Comparison of ENCODE assay signal across 5 mouse cellular contexts in genomic region chr6:58544971-58545370, GRCm38 (mm10). TPM values are rescaled to one million over a fixed set of nuclear protein-coding genes. Genes with fewer than 3 reads are reported as not detected.
A peak's percentile ranks its signal among the peaks of the same experiment; 100 is the strongest.
DNase-seq lines count a peak whose midpoint lies in the region; ATAC-seq lines count a peak whose summit lies in the region.
"Not testable (repeated sequence)": the region's sequence is repeated elsewhere in the genome, so short reads cannot be mapped to it uniquely, and the experiment has no call there.

No protein-coding gene starts in this region.

- not testable (repeated sequence) for H3K4me1 ChIP-seq in kidney, embryonic 15.5 days

- not testable (repeated sequence) for H3K4me2 ChIP-seq in kidney, embryonic 15.5 days

- not testable (repeated sequence) for H3K27me3 ChIP-seq in kidney, embryonic 15.5 days

- not testable (repeated sequence) for H3K9me3 ChIP-seq in kidney, embryonic 15.5 days (replicated peaks)

- not testable (repeated sequence) for H3K9ac ChIP-seq in kidney, embryonic 15.5 days

- 16% methylated on average over 2 of the region's 2 CpGs for WGBS in kidney, embryonic 15.5 days

- not testable (repeated sequence) for H3K36me3 ChIP-seq in kidney, embryonic 15.5 days

- not testable (repeated sequence) for H3K4me3 ChIP-seq in kidney, embryonic 15.5 days (replicated peaks)

- DNase-seq in cerebellum, postnatal 14 days = peak; percentile 3 to 7
- peak; percentile 23 for DNase-seq in embryo, embryonic 11 days
- DNase-seq in kidney, postnatal 4 days = peak; percentile 4 to 8
- DNase-seq in mesoderm, embryonic 11.5 days (ENCODE audit: low read depth, low spot score) = peak; percentile 31

- ATAC-seq in kidney, embryonic 15.5 days (replicated peaks; ENCODE audit: low FRiP score) = peak; percentile 84

- H3K27ac ChIP-seq in kidney, embryonic 15.5 days = peak overlapping the region; percentile 64

RNA-seq across cellular contexts. Expression of gene Abcg2, which starts 39.4 kb away (rescaled TPM):
- polyA plus RNA-seq in kidney, embryonic 15.5 days (2015; fragmentation: Nextera tagmentation; extraction: Ambion mirVana) = 95.7 and 101 TPM in 2 replicates
